Comparison of ENCODE assay signal across 8 mouse cellular contexts in the genomic region with DNA sequence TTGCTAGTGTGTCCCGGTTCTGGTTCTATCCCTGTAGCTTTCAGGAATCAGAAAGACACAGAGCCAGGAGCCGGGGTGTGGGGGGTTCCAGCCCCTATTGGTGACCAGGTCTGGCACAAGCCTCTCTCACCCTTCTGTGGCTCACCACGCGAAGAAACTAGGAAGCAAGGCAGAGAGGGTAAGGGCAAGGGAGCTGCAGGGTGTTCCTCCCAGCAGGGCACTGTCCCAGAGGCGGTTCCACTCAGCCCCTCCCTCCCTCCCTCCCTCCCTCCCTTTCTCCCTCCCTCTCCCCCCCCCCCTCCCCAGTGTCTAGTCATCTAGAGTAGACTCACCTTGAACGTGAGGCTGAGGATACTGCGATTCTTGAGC. TPM values are rescaled to one million over a fixed set of nuclear protein-coding genes. Genes with fewer than 3 reads are reported as not detected.
DNase-seq lines count a peak whose midpoint lies in the region; ATAC-seq and TF ChIP-seq lines count a peak whose summit lies in the region.

No protein-coding gene starts in this region.

- H3K27me3 ChIP-seq in C2C12 (ENCODE audit: control insufficient read depth, insufficient read depth, insufficient read length), result no peaks in the 10 kb centered on the region
- peaks cover 19% of the 10 kb centered on the region for H3K27me3 ChIP-seq in heart, postnatal 0 days (ENCODE audit: control insufficient read depth, insufficient read depth, low read length)
- H3K27me3 ChIP-seq in liver, embryonic 11.5 days (replicated peaks; ENCODE audit: control insufficient read depth, insufficient read depth, low read length), result no peaks in the 10 kb centered on the region
- H3K27me3 ChIP-seq in cerebellum, adult 2 months (ENCODE audit: control insufficient read depth, insufficient read depth, low read length), result no peaks in the 10 kb centered on the region

- no peak for TF ChIP-seq POLR2A in cerebellum, adult 2 months (IDR thresholded peaks at IDR 0.05; ENCODE audit: borderline replicate concordance, insufficient read depth, low read length)

- no peaks in the 10 kb centered on the region for H3K79me3 ChIP-seq in C2C12 (ENCODE audit: low read depth)

- no peak overlapping the region; the same call in 1 of the 2 replicates for H3K9ac ChIP-seq in heart, postnatal 0 days (replicated peaks; ENCODE audit: low read depth, low read length)
- peak overlapping the region; percentile 54 for H3K9ac ChIP-seq in liver, embryonic 11.5 days (ENCODE audit: low read depth, low read length)

- ATAC-seq in heart, postnatal 0 days (ENCODE audit: insufficient read depth, low read depth), result peak; percentile 72
- ATAC-seq in liver, embryonic 11.5 days (replicated peaks; ENCODE audit: low FRiP score), result peak; percentile 85
- ATAC-seq in neutrophil, adult 5-6 weeks (ENCODE audit: extremely low read depth, insufficient number of reproducible peaks, low FRiP score, poor library complexity, severe bottlenecking), result peak; percentile 67; the same call in 1 of the 2 replicates

- peak overlapping the region; percentile 71 for H3K4me2 ChIP-seq in heart, postnatal 0 days (ENCODE audit: low read depth, low read length)
- peak overlapping the region; percentile 80 for H3K4me2 ChIP-seq in liver, embryonic 11.5 days

- no peaks in the 10 kb centered on the region for H3K36me3 ChIP-seq in C2C12 (ENCODE audit: control insufficient read depth, insufficient read depth)
- no peaks in the 10 kb centered on the region for H3K36me3 ChIP-seq in heart, postnatal 0 days (replicated peaks; ENCODE audit: control insufficient read depth, insufficient read depth, low read length)
- H3K36me3 ChIP-seq in liver, embryonic 11.5 days (ENCODE audit: control insufficient read depth, insufficient read depth, low read length), result no peaks in the 10 kb centered on the region

- no peaks in the 10 kb centered on the region for H3K79me2 ChIP-seq in C2C12 (ENCODE audit: control insufficient read depth, insufficient read depth)

- DNase-seq in Muller cell, postnatal 12 days (ENCODE audit: inconsistent ontology term), result peak; percentile 32
- DNase-seq in heart, postnatal 0 days (ENCODE audit: low spot score), result no peak
- no peak for DNase-seq in liver, embryonic 11.5 days (ENCODE audit: low spot score)
- no peak for DNase-seq in thymus, postnatal 25 days
- DNase-seq in gastrocnemius, postnatal 14 days, result no peak
- DNase-seq in cerebellum, adult 2 months, result no peak

- H3ac ChIP-seq in C2C12 (ENCODE audit: control insufficient read depth, insufficient read length, low read depth), result peak overlapping the region; percentile 54

- no peak for TF ChIP-seq CTCF in C2C12 (IDR thresholded peaks at IDR 0.05; ENCODE audit: control insufficient read depth, insufficient read depth, insufficient read length)
- TF ChIP-seq CTCF in heart, postnatal 0 days (IDR thresholded peaks at IDR 0.05; ENCODE audit: low read depth), result no peak
- TF ChIP-seq CTCF in cerebellum, adult 2 months (IDR thresholded peaks at IDR 0.05; ENCODE audit: borderline replicate concordance, insufficient read depth, low read depth, low read length), result no peak

- no peaks in the 10 kb centered on the region for H3K9me3 ChIP-seq in heart, postnatal 0 days (replicated peaks; ENCODE audit: control insufficient read depth, low read length)
- no peaks in the 10 kb centered on the region for H3K9me3 ChIP-seq in liver, embryonic 11.5 days (ENCODE audit: control insufficient read depth, low read length)

- 2% methylated on average over 6 of the region's 7 CpGs for WGBS in heart, postnatal 0 days
- 4% methylated on average over 7 of the region's 7 CpGs for whole genome bisulfite sequencing in liver, embryonic 11.5 days
- WGBS in cerebellum, adult 2 months, result 12% methylated on average over 6 of the region's 7 CpGs

- peaks cover 5% of the 10 kb centered on the region for H3K4me1 ChIP-seq in heart, postnatal 0 days (ENCODE audit: control insufficient read depth, insufficient read depth)
- H3K4me1 ChIP-seq in liver, embryonic 11.5 days (replicated peaks; ENCODE audit: control insufficient read depth, insufficient read depth, low read length), result peaks cover 23% of the 10 kb centered on the region
- H3K4me1 ChIP-seq in cerebellum, adult 2 months (ENCODE audit: control insufficient read depth, insufficient read depth, low read length), result no peaks in the 10 kb centered on the region

- no peak overlapping the region for H3K4me3 ChIP-seq in C2C12 (ENCODE audit: insufficient read depth, poor library complexity, severe bottlenecking)
- peak overlapping the region; percentile 39 for H3K4me3 ChIP-seq in heart, postnatal 0 days (ENCODE audit: low read depth, low read length)
- peak overlapping the region; percentile 45 for H3K4me3 ChIP-seq in liver, embryonic 11.5 days (ENCODE audit: low read depth, low read length)
- H3K4me3 ChIP-seq in cerebellum, adult 2 months (replicated peaks; ENCODE audit: insufficient read depth, low read depth, low read length), result no peak overlapping the region

- H3K27ac ChIP-seq in heart, postnatal 0 days (ENCODE audit: low read depth), result 0 out of 2 replicates have a peak overlapping the region, but pooled peaks have one; percentile 30
- peak overlapping the region; percentile 76 for H3K27ac ChIP-seq in liver, embryonic 11.5 days (ENCODE audit: low read depth, low read length)
- no peak overlapping the region for H3K27ac ChIP-seq in cerebellum, adult 2 months (ENCODE audit: insufficient read depth, low read length)

- intact Hi-C loops in gastrocnemius, postnatal 14 days (cut with DNase I; ENCODE audit: low total_unique reads), result no loop called here

- no peak for TF ChIP-seq EP300 in heart, postnatal 0 days (IDR thresholded peaks at IDR 0.05; ENCODE audit: low read depth)

TF ChIP-seq in C2C12, 6 proteins besides CTCF, POLR2A, EP300 and RAD21:
- TF ChIP-seq MYOG (IDR thresholded peaks at IDR 0.05; ENCODE audit: control insufficient read depth, extremely low read depth, insufficient read length), result no peak
- no peak for TF ChIP-seq MYOD1 (IDR thresholded peaks at IDR 0.05; ENCODE audit: control insufficient read depth, insufficient read length, low read depth)
- no peak for TF ChIP-seq FOSL1 (IDR thresholded peaks at IDR 0.05; ENCODE audit: insufficient read depth, low read length, poor library complexity, severe bottlenecking)
TF ChIP-seq in C2C12: peak in this region for 0.

RNA-seq across cellular contexts. Expression of gene Trim14, which starts 8.4 kb away (rescaled TPM):
- 0.12 TPM for polyA plus RNA-seq in C2C12 (2012; fragmentation: generic; extraction: Trizol)
- total RNA-seq in heart, postnatal 0 days (2014; rRNA removed; ENCODE audit: low replicate concordance), result 3.4 and 10.9 TPM in 2 replicates
- polyA plus RNA-seq in heart, postnatal 0 days (2015; fragmentation: Nextera tagmentation; extraction: Ambion mirVana), result 0.46 and 0.85 TPM in 2 replicates
- 13.9 and 15.6 TPM in 2 replicates for polyA plus RNA-seq in liver, embryonic 11.5 days (2014; fragmentation: Nextera tagmentation; extraction: Ambion mirVana)
- total RNA-seq in neutrophil, adult 5-6 weeks (2017), result 64.6 and 79.0 TPM in 2 replicates
- total RNA-seq in gastrocnemius, postnatal 14 days (2021), result under 1 TPM; 0.66 to 0.93 TPM
- 0.69 and 1.1 TPM in 2 replicates for polyA plus RNA-seq in cerebellum, adult 2 months (2012; rRNA removed)

RNA-seq across cellular contexts. Expression of gene Nans, which starts 38.5 kb away (rescaled TPM):
- polyA plus RNA-seq in C2C12 (2012; fragmentation: generic; extraction: Trizol), result 115 TPM
- 54.2 and 54.6 TPM in 2 replicates for total RNA-seq in heart, postnatal 0 days (2014; rRNA removed; ENCODE audit: low replicate concordance)
- polyA plus RNA-seq in heart, postnatal 0 days (2015; fragmentation: Nextera tagmentation; extraction: Ambion mirVana), result 36.2 and 38.2 TPM in 2 replicates
- polyA plus RNA-seq in liver, embryonic 11.5 days (2014; fragmentation: Nextera tagmentation; extraction: Ambion mirVana), result 108 and 109 TPM in 2 replicates
- 19.1 and 20.1 TPM in 2 replicates for total RNA-seq in neutrophil, adult 5-6 weeks (2017)
- 10 to 100 TPM; 23.6 to 29.1 TPM for total RNA-seq in gastrocnemius, postnatal 14 days (2021)
- 29.0 and 30.3 TPM in 2 replicates for polyA plus RNA-seq in cerebellum, adult 2 months (2012; rRNA removed)

Comparison
In these comparisons a context has a peak if more than half of its experiments do, and no peak if none do; other contexts are left out.
1. H3K4me3 ChIP-seq: peak in heart, postnatal 0 days (single experiment) and liver, embryonic 11.5 days (single experiment); none in C2C12 (single experiment) and cerebellum, adult 2 months (single experiment).
2. Peak in every context shown above with its lines, with median percentiles within 50 percentile points of each other: ATAC-seq.